Mouse (Mus musculus) c-Kit-positive CD71-negative TER-119-negative erythroid progenitor cells, embryonic 14.5 days (primary cell): Measurements from ENCODE around the gene Sorcs1.

ENCODE experiments used
- DNase-seq: peaks from one replicate; pipeline ENCODE4 v3.0.0-alpha.2; 2013; ENCODE audit warnings: low read depth

Sorcs1 gene

DNA sequence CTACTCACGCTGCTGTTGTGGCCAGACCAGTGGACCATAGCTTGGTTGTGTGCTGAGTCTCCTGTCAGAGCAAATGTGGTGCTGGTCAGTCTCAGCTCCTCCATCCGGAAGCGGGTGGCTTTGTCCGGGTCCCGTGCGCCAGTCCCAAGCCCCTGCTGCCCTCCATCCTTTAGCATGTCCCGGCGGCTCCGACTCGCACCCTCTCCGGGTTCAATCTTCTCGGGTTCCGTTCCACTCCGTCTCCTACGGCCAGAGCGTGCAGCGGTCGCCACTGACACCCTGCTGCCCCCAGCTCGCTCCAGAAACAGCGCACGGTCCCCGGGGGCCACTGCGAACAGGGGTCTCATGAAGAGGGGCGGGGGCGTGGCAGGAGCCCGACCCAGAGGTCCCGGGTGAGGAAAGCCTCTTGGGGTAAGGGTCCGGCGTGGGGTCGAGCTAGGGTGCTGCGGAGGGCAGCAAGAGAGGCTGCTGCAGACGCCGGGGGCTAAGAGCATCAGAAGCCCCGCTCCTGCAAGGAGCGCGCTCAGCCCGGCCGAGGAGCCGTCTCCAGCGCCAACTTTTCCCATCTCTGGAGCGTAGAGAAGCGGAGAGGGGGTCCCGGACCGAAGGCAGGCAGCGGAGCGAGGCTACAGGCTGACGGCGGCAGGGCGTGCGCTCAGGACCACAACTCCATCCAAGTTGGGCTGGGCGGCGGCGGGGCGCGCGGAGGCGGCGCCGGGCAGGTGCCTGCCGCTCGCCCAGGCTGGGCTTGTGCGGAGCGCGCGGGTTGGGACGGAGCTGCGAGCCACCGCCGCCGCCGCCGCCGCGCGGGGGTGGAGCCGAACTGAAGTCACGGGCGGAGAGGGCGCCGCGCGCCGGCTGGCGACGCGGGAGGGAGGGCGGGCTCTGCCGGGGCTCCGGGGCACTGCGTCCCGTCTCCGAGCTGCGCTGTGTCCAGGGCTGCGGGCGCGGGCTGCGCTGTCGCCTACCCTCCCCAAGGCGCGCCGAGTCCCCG, at the start of gene Sorcs1:
Gene Sorcs1 (minus strand): TSS at position 744 of the 994 bp plus-strand sequence.
- DNase-seq: peak; percentile 13

GRCm38 (mm10) chr19:50683277-50683676, 4.8 kb upstream of the Sorcs1 start:
- DNase-seq: no peak

DNA sequence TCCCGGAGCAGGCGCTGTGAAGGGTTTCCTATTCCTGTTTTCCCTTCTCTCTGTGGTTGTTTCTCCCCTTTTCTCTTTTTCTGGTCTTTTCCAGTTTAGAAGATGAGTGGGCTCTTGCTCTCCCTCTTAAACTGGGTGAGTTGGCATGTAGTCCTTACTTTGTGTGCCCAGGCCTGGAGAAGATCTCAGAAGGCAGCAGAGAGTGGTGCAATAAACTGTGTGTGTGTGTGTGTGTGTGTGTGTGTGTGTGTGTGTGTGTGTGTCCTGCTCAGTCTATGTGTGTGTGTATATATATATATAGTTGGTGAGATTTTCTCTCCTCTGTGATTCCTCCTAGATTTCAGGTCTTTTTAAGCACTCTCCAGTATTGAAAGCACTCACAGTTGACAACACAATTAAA, 500 bp upstream of the Sorcs1 start:
- DNase-seq: no peak

DNA sequence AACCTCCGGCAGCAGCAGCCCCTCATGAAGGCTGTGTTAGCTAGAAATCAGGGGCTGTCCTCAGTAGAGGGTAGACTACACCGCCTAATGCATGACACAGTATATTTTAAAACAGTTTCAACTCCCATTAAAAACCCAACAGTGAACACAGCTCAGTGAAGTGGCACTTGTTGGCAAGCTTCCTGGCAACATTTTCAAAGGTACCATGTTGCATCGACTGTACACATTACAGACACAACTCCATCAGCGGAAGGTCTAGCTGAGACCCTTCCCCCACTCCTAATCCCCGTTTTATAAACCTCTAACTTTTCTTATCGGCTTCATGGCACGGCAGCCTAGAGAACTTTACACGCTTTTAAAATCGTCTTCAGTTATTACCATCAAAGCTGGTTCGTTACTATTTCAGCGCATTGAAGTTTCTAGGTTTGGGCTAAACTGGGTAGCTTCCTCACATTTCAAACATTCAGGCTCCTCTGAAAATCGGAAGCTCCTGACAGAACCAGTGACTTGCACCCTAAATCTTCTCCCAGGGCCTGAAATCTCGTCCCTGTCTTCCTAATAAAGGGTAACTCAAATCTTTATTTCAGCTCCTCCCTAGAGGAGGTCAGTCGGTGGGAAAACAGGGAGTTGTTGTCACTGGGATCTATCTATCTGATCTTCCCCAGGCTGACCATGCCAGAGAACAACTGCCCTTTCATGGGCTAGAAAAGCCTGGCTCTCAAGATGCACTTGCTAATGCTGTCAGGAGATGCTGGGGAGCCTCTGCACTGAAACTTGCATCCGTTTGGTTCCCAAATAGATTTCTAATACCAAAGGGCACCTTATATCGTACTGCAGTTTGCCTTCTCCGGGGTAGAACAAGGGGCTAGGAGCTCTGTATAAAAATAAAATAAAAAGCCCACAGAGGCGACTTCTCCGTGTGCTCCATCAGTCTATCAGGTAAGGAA, 1.6 kb downstream of the Sorcs1 start:
- no peak for DNase-seq

DNA sequence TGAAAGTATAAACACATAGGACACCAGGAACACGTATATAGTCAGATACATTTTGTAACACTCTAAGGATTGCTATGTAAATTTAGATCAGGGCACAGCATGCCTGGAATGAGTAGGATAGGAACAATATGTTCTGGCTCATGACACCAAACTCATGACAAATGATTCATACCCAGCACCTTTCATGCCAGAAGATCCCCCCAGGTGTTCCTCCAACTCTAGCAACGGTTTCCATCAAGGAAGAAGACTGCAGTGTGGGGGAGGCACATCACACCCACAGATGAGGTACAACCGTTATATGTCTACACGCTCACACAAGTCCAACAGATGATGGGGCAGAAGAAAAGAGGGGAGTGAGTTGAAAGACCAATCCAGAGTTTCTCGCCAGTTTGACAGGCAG, 3.5 kb downstream of the Sorcs1 start:
- no peak for DNase-seq

GRCm38 (mm10) chr19:50667516-50667915, 10.9 kb downstream of the Sorcs1 start:
- no peak for DNase-seq

DNA sequence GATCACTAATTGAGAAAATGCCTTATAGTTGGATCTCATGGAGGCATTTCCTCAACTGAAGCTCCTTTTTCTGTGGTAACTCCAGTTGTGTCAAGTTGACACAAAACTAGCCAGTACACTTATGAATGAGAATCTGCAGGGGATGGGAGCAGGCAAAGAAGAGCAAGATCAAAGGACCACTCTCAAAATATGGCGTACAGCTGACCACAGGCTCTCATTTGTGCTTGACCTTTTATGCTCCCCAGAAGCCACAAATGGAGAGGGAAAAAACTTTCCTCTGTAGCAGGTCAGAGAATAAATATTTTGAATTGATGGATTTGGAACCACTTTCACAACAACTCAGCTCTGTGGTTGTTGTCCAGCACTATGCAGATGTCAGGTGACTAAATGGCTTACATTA, 14.1 kb downstream of the Sorcs1 start:
- DNase-seq: no peak

DNA sequence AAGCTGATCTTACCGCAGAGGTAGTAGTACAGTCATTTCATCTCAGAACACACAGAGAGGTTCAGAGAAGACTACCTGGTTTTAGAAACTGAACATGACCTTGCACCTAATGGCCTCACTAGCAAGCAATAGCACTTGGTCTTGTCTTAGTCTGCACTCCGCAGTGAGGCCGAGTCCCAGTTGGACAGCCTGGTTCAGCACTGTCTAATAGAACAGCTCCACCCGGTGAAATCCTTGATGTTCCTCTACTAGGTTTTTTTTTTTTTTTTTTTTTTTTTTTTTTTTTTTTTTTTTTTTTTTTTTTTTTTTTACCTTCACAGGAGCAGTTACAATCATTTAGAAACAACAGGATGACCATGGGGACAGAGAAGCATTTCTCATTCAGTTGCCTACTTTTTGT, 19.3 kb downstream of the Sorcs1 start:
- no peak for DNase-seq

DNA sequence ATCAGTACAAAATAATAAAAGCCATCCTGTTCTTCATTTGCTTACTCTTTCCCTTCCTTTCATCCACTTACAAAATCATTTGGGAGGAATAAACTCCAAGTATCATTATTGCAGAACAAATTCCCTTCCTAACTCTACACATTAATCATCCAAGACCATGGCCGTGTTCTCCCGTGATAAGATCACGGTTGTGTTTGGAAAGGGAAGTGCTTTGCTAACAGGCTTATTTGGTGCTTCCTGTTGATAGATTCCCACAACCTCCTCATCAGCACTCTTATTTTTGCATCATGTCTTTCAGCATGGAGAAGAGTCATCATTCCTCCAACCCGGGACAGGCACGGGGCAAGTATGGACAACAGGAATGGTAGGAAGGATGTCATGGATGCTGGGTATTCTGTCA, 25.7 kb downstream of the Sorcs1 start:
- DNase-seq: no peak

GRCm38 (mm10) chr19:50643836-50644235, 34.6 kb downstream of the Sorcs1 start:
- DNase-seq: no peak

DNA sequence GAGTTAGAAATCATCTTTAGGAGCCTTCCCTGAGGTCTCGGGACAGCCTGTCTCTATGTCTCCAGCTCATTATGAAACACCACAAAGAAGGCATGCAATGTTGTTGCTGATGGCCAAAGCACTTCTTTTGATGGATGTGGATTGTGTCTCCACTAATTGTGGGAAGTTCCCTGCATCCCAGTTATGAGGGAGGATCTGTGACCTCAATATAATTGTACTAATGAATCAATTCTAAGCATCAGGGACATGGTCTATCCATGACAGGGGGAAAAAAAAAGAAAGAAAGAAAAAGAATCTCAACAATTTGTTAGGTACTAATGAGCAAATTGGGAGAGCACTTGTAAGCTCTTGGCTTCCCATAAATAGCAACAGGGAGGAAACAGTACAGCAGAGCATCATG, 36.3 kb downstream of the Sorcs1 start:
- DNase-seq: no peak

GRCm38 (mm10) chr19:50640251-50641032, 38.0 kb downstream of the Sorcs1 start:
- no peak for DNase-seq

GRCm38 (mm10) chr19:50638176-50638575, 40.3 kb downstream of the Sorcs1 start:
- DNase-seq: no peak

GRCm38 (mm10) chr19:50614013-50614412, 64.4 kb downstream of the Sorcs1 start:
- no peak for DNase-seq

DNA sequence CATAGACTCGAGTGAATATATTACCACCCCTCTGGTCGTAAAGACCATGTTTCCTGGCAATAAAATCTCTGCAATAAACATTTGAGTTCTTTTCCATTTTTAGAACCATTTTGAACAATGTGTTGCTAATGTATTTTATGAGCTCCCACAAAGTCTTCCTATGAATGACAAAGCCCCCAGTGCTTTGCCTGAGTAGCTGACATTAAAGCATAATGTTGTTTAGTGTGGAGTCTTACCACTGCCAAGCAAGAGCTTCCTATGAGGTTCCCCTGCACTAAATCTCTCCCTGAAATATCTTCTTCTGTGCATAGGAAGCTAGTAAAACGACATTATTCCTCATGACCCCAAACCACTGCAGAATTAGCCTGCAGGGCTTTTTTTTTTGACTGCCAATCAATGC, 66.8 kb downstream of the Sorcs1 start:
- no peak for DNase-seq

GRCm38 (mm10) chr19:50603882-50604281, 74.6 kb downstream of the Sorcs1 start:
- no peak for DNase-seq

DNA sequence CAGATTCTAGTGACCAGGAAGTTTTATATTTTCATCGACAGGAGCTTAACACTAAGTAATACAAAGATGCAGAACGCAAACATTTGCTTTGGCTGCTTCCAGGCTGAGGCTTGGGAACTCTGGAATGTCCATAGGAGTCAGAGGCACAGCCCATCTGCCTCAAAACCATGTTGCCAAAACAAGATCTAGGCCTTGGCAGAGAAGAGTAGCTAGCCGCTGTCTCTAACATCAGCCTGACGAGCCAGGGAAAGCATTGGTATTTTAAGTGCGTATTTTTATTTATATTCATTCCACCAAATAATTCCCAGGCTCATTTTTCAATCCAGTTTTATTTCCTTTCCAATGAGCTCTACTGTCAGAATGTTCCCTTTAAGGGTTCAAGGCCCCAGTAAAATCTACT, 75.1 kb downstream of the Sorcs1 start:
- DNase-seq: no peak

- DNase-seq: no peak
Measured at GRCm38 (mm10) chr19:50597300-50597699, 81.1 kb downstream of the Sorcs1 start.

GRCm38 (mm10) chr19:50586182-50586581, 92.3 kb downstream of the Sorcs1 start:
- no peak for DNase-seq

DNA sequence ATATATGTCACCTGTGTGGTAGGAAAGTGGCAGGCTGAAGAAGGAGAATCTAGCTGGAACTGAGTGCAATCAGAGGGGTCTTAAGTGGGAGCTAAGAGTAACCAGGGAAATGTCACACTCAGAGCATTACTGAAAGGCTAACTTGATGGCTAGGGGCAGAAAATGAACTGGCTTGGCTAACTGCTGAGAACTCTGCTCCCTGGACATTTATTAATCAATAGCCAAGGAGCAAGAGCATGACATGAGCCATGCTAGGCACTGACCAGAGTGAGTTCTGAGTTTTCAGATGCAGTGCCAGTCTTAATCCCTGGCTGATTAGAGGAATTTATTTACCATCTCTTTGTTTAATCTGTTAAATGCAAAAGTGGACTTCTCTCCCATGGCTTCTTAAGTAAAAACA, 95.5 kb downstream of the Sorcs1 start:
- no peak for DNase-seq

DNA sequence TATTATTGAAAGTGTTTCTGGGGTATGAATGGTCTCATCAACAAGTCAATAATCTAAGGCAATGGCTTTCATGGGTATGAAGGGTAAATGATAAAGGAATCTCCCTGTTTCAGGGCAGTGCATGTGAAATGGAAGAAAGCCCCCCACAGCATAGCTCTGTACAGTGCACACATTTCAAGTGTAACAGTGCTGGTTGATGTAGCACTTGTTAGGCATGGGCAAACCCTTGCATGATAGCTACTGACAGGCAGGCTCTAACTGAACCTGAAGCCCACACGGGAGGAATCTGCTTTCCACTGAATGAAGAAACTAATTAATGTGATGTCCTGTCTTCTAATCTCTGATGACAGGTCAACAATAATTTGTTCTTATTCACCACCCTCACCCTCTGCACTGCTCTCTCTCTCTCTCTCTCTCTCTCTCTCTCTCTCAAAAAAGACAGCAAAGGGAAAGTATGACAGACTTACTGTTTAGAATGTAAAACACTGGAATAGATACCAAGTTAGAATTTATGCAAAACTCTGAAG, 108.7 kb downstream of the Sorcs1 start:
- no peak for DNase-seq

DNA sequence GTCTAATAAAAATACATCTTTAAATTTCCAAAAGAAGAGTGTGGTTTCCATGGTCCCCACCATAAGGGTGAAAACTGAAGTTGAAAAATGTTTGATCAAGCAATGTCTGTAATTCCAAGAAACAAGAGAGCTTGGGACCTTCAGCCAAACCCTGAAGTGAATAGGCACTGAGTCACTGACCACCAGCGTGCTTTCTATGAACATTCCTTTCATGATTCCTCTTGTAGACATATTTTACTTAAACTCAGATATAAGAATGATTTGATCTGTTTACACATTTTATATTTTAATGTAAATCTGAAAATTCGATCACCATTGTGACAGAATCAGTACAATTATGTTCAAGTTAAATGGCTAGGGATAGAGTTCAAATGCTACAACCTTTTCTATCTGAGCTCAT, 112.1 kb downstream of the Sorcs1 start:
- no peak for DNase-seq
